Mouse (Mus musculus) lung, embryonic 15.5 days (tissue): ENCODE data around the gene Cfdp1. TPM values are rescaled to one million over a fixed set of nuclear protein-coding genes. Genes with fewer than 3 reads are reported as not detected.

Experiments
- ATAC-seq: fragments of 200-750 bp; cut with Nextera tagmentation; 2 replicates; pipeline ENCODE4 v1.8.0; 2017; ENCODE audit warnings: moderate number of reproducible peaks, borderline replicate concordance; ENCODE audit not compliant: low FRiP score, low TSS enrichment; ENCODE audit errors: extremely low read depth
- H3K27ac ChIP-seq: fragments of 300-500 bp; sonication (generic); 2 replicates; pipeline ENCODE4 v1.5.1; 2015; ENCODE audit warnings: moderate library complexity, mild to moderate bottlenecking, inconsistent platforms
- H3K27me3 ChIP-seq: fragments of 300-500 bp; sonication (generic); 2 replicates; pipeline ENCODE4 v1.6.1; 2015; ENCODE audit warnings: inconsistent platforms
- H3K36me3 ChIP-seq: fragments of 300-500 bp; sonication (generic); 2 replicates; pipeline ENCODE4 v1.6.1; 2015; ENCODE audit warnings: inconsistent platforms
- H3K4me1 ChIP-seq: fragments of 300-500 bp; sonication (generic); 2 replicates; pipeline ENCODE4 v1.6.1; 2015; ENCODE audit warnings: inconsistent platforms
- H3K4me2 ChIP-seq: fragments of 300-500 bp; sonication (generic); 2 replicates; pipeline ENCODE4 v1.6.1; 2015; ENCODE audit warnings: inconsistent platforms, mild to moderate bottlenecking, moderate library complexity
- H3K4me3 ChIP-seq: fragments of 300-500 bp; sonication (generic); 2 replicates; pipeline ENCODE4 v1.5.1; 2015; ENCODE audit warnings: mild to moderate bottlenecking, inconsistent platforms
- H3K9ac ChIP-seq: fragments of 300-500 bp; sonication (generic); 2 replicates; pipeline ENCODE4 v1.6.1; 2015; ENCODE audit warnings: inconsistent platforms
- H3K9me3 ChIP-seq: fragments of 300-500 bp; sonication (generic); 2 replicates; pipeline ENCODE4 v1.6.1; 2016; ENCODE audit warnings: inconsistent platforms
- WGBS: fragments of 180-500 bp; shearing (Covaris S2); methylation state at CpG from one replicate; pipeline ENCODE4 v1.1.7; 2015; 5-methylcytosine and 5-hydroxymethylcytosine counted together
- polyA plus RNA-seq: library from polyadenylated mRNA; unstranded; fragments of >200 nt; fragmentation: Nextera tagmentation; extraction: Ambion mirVana; gene quantifications from 2 replicates; pipeline ENCODE4 v1.2.1, GENCODE M21; 2015

Cfdp1 gene
- polyA plus RNA-seq, 1 experiment from 2014 or later = 203 TPM

DNA sequence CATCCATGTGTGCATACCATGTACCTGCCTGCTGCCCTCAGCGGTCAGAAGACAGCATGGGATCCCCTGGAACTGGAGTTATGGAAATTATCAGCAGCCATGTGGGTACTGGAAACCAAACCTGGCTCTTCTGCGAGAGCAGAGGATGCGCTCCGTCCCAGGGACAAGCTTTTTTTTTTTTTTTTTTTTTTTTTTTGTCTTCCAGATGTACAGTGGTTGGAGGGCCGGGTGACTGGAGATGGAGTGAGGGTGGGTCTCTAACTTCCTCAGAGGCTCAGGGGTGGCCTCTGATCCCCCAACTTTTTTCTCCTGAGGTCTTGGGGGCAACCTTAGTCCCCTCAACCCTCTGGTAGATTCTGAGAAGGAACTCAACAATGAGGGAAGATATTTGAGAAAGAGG is 109.0 kb downstream of the Cfdp1 start:
- H3K4me1 ChIP-seq = peaks cover 61% of the 10 kb centered on the region
- H3K36me3 ChIP-seq = no peaks in the 10 kb centered on the region
- peak overlapping the region; percentile 59 for H3K4me2 ChIP-seq
- H3K27me3 ChIP-seq = no peaks in the 10 kb centered on the region
- H3K27ac ChIP-seq = peak overlapping the region; percentile 84
- H3K4me3 ChIP-seq = peak overlapping the region; percentile 35; the same call in 1 of the 2 replicates
- H3K9ac ChIP-seq = 0 out of 2 replicates have a peak overlapping the region, but pooled peaks have one; percentile 31
- no peak for ATAC-seq
- no peaks in the 10 kb centered on the region for H3K9me3 ChIP-seq
- 45% methylated on average over 5 of the region's 5 CpGs for WGBS

DNA sequence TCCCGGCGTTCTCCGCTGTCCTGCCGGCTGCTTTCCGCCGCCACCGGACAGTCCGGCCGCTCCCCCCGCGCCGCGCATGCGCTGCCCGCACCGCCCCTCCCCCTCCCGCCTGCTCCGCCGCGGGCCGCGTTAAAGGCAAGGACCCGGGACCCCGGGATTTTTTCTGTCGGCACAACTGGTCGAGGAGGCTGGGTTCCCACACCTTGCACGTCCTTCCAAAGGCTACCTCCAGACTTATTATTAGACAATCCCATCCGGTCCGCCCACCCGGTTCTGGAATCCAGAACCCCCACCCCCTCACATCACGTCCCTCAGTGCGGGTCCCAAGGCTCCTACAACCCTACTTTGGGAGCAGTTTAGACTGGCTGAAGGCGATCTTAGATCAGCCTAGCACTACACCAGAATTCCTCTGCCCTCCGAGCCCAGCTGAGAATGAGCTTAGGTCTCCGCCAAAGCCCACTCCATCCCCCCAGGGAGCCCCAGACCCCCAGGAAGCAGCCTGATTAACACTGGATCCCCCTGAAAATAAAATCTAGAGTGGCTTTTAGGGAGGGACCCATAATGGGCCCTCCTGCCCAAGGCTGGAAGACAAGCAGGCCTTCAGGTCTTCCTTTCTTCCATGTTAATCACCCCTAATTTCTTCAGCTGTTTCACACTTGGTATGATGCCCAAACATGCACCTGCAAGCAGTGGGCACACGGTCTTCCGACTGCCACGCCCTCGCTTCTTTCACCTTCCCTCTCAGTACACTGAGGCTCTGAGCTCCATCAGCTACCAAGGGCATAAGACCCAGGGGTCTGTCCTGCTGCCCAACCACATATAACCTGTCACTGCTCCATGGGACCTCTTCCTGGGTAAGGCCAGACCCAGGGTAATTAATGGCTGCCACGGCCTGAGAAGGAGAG is 110.0 kb downstream of the Cfdp1 start, which contains the start of gene Bcar1:
Bcar1 (minus strand) TSS at position 18 of the 905 bp plus-strand sequence.
- ATAC-seq = peak; percentile 47
- no peaks in the 10 kb centered on the region for H3K27me3 ChIP-seq
- no peaks in the 10 kb centered on the region for H3K9me3 ChIP-seq
- 13% methylated on average over 34 of the region's 40 CpGs for WGBS
- H3K4me1 ChIP-seq = peaks cover 72% of the 10 kb centered on the region
- peak within 1 kb of the TSS; percentile 90 for H3K9ac ChIP-seq
- peak within 1 kb of the TSS; percentile 84 for H3K4me3 ChIP-seq
- H3K4me2 ChIP-seq = peak within 1 kb of the TSS; percentile 77
- peak within 1 kb of the TSS; percentile 77 for H3K27ac ChIP-seq
- H3K36me3 ChIP-seq = no peaks in the 10 kb centered on the region

- peak overlapping the region; percentile 77 for H3K4me2 ChIP-seq
- H3K9ac ChIP-seq = peak overlapping the region; percentile 90
- H3K27ac ChIP-seq = peak overlapping the region; percentile 77
- under 1% methylated on average over 44 of the region's 44 CpGs for WGBS
- H3K4me1 ChIP-seq = peaks cover 76% of the 10 kb centered on the region
- ATAC-seq = peak; percentile 12; the same call in 1 of the 2 replicates
- no peaks in the 10 kb centered on the region for H3K36me3 ChIP-seq
- peak overlapping the region; percentile 84 for H3K4me3 ChIP-seq
- H3K27me3 ChIP-seq = no peaks in the 10 kb centered on the region
- no peaks in the 10 kb centered on the region for H3K9me3 ChIP-seq
These were observed 110.8 kb downstream of the Cfdp1 start for GRCm38 (mm10) chr8:111743101-111743791.

DNA sequence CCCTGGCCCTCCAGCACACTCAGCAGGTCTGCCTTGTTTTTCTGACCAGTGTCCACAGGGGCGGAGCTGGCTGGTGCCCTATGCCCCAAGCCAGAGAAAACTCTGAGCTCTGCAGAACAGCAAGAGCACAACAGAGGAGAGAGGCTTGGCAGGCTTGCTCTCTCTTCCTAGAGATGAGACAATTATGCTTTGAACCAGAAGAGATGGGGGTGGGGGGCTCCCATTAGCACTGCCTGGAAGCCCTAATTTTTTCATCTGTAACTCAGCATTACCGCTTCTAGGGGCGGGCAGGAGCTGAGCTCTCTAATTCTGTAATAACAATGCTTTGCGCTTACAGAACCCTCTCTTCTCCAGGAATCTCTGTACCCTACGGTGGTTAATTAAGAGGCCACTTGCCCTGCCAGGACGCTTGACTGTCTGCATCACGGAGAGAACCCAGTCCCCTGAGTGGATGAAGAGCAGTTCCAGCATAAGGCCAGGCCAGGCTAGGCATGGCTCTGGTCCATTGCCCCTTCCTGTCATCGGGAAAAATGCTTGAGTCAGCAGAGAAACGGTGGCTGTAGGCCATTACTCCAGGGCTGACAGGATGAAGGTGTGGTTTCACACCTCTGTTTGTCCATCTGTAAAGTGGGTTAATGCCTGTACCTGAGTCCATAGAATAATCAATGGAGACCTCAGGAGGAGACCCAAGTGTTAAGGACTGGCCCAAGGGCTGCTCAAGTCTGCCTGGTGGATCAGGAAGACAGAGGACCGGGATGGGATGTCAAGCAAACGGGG is 111.6 kb downstream of the Cfdp1 start:
- ATAC-seq = no peak
- 19% methylated on average over 11 of the region's 11 CpGs for WGBS

DNA sequence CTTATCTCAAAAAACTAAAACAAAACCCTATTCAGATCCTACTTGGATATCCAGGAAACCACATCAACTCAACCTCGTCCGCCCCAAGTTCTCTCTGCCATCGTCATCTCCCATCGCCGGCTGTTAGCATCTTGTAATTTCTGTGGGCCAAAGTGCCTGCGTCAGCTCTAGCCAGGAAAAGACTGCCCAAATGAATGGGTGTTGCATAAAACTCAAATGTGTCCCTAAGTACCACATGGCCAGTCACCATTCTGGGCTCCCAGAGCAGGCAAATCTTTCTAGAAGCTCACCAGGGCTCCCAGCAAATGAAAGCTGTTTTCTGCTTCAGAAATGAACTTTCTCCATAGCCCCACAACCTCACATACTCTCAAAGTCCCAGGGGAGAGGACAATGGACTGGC is 112.5 kb downstream of the Cfdp1 start:
- Histone ChIP-seq H3K4me2 (peak overlapping the region; percentile 77), H3K4me1 (peaks cover 80% of the 10 kb centered on the region), H3K27me3 (no peaks in the 10 kb centered on the region), H3K9me3 (no peaks in the 10 kb centered on the region), H3K9ac (0 out of 2 replicates have a peak overlapping the region, but pooled peaks have one; percentile 26), H3K27ac (peak overlapping the region; percentile 77), H3K36me3 (no peaks in the 10 kb centered on the region), H3K4me3 (no peak overlapping the region)
- WGBS = 48% methylated on average over 6 of the region's 6 CpGs
- no peak for ATAC-seq

More for the DNA sequence above, 111.6 kb downstream of the Cfdp1 start:
- Histone ChIP-seq H3K4me2 (peak overlapping the region; percentile 77), H3K36me3 (no peaks in the 10 kb centered on the region), H3K27me3 (no peaks in the 10 kb centered on the region), H3K4me1 (peaks cover 77% of the 10 kb centered on the region), H3K9me3 (no peaks in the 10 kb centered on the region), H3K9ac (peak overlapping the region; percentile 90), H3K4me3 (peak overlapping the region; percentile 84), H3K27ac (peak overlapping the region; percentile 77)

DNA sequence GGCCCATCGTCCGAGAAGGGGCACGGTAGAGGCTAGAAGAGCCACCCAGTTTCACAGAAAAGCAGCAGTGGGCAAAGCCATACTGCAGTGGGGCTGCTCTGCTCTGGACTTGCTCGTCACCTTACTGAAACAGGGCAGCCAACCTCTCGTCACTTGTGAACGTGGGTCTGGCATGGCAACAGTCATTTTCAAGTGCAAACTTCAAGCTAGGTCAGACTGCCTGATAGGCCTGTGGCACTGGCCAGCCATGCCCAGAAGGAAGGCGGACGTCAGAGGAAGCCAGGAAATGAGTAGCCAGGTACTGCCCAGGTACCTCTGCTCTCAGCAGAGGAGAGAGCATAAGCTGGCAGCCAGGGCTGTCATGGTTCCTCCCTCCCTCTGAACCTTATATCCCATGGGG is 113.1 kb downstream of the Cfdp1 start:
- no peak for ATAC-seq
- Histone ChIP-seq H3K4me1 (peaks cover 80% of the 10 kb centered on the region), H3K4me2 (peak overlapping the region; percentile 77; the same call in 1 of the 2 replicates), H3K27ac (no peak overlapping the region), H3K4me3 (no peak overlapping the region), H3K27me3 (no peaks in the 10 kb centered on the region), H3K9ac (no peak overlapping the region), H3K36me3 (no peaks in the 10 kb centered on the region), H3K9me3 (no peaks in the 10 kb centered on the region)
- 66% methylated on average over 8 of the region's 8 CpGs for WGBS

DNA sequence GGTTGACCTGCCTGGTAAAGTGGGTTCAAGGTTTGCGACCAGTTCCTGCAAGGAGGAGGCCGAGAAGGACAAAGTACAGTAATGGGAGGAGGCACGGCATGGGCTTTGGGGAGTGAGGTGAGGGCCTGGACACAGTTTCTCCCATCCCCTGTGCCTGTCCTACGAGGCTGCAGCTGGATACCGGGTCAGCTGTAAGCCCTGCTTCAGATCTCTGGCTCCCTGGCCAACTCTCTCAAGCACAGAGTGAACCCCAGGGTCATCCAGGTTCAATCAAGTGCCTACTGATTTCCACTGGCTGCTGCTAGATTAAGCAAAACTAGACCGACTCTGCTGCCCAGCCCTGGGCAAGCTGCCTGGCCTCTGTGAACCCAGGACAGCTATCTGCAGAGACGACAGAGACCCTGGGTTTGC is 113.8 kb downstream of the Cfdp1 start:
- Histone ChIP-seq H3K27ac (no peak overlapping the region), H3K36me3 (no peaks in the 10 kb centered on the region), H3K4me2 (no peak overlapping the region), H3K4me3 (no peak overlapping the region), H3K9ac (no peak overlapping the region), H3K9me3 (no peaks in the 10 kb centered on the region), H3K4me1 (peaks cover 80% of the 10 kb centered on the region), H3K27me3 (no peaks in the 10 kb centered on the region)
- WGBS = 60% methylated on average over 7 of the region's 7 CpGs
- no peak for ATAC-seq

DNA sequence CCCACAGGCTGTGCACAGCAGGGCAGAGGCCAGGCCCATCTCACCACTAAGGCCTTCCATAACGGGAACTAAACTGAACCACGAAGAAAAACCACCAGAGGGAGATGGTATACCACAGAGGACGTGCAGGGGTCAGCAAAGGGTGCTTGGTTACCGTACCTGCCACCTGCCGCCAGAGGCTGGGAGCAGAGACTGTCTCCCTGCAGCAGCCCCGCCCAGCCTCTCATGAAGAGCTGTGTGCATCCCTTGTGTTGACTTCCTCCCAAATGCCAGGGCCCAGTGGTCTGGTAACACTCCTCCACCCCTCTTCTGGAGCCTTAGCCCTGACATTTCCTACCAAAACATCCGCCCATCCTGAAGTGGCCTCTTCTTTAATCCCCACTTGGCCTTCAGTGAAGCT is 114.5 kb downstream of the Cfdp1 start:
- no peaks in the 10 kb centered on the region for H3K27me3 ChIP-seq
- H3K9ac ChIP-seq = no peak overlapping the region
- H3K27ac ChIP-seq = peak overlapping the region; percentile 30; the same call in 1 of the 2 replicates
- peaks cover 81% of the 10 kb centered on the region for H3K4me1 ChIP-seq
- no peaks in the 10 kb centered on the region for H3K9me3 ChIP-seq
- peak overlapping the region; percentile 12; the same call in 1 of the 2 replicates for H3K4me2 ChIP-seq
- 40% methylated on average over 7 of the region's 7 CpGs for WGBS
- no peaks in the 10 kb centered on the region for H3K36me3 ChIP-seq
- no peak overlapping the region for H3K4me3 ChIP-seq
- no peak for ATAC-seq

GRCm38 (mm10) chr8:111738867-111739266 is 115.2 kb downstream of the Cfdp1 start:
- Histone ChIP-seq H3K4me1 (peaks cover 81% of the 10 kb centered on the region), H3K9ac (no peak overlapping the region), H3K4me3 (no peak overlapping the region), H3K27ac (no peak overlapping the region), H3K27me3 (no peaks in the 10 kb centered on the region), H3K4me2 (no peak overlapping the region), H3K36me3 (no peaks in the 10 kb centered on the region), H3K9me3 (no peaks in the 10 kb centered on the region)
- 49% methylated on average over 6 of the region's 6 CpGs for WGBS
- no peak for ATAC-seq

DNA sequence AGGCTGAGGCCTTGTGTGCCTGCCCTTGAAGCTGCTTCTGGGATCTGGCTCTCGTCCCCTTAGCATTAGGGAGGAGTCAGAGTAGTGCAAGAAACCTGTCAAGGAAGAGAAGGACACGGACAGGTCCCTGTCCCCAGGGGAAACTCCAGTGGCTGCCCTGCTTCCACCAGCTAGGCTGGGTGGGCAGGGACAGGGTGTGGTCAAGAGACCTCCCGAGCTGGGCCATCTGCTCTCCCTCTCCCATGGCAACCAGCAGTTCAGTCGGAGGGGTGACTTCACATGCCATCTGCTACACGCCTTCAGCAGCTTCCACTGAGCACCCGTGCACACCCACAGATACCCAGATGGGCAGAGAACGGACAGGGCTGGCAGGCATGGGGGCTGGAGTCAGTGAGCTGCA is 117.8 kb downstream of the Cfdp1 start:
- peak overlapping the region; percentile 90 for H3K27ac ChIP-seq
- H3K4me1 ChIP-seq = peaks cover 83% of the 10 kb centered on the region
- 0 out of 2 replicates have a peak overlapping the region, but pooled peaks have one; percentile 12 for H3K4me2 ChIP-seq
- H3K27me3 ChIP-seq = no peaks in the 10 kb centered on the region
- no peak overlapping the region for H3K9ac ChIP-seq
- 34% methylated on average over 7 of the region's 7 CpGs for WGBS
- no peak overlapping the region for H3K4me3 ChIP-seq
- H3K36me3 ChIP-seq = no peaks in the 10 kb centered on the region
- H3K9me3 ChIP-seq = no peaks in the 10 kb centered on the region
- ATAC-seq = no peak

GRCm38 (mm10) chr8:111735791-111736190 is 118.3 kb downstream of the Cfdp1 start:
- Histone ChIP-seq H3K4me2 (peak overlapping the region; percentile 12; the same call in 1 of the 2 replicates), H3K36me3 (no peaks in the 10 kb centered on the region), H3K4me1 (peaks cover 83% of the 10 kb centered on the region), H3K9ac (no peak overlapping the region), H3K27ac (peak overlapping the region; percentile 90), H3K9me3 (no peaks in the 10 kb centered on the region), H3K4me3 (no peak overlapping the region), H3K27me3 (no peaks in the 10 kb centered on the region)
- WGBS = 54% methylated on average over 4 of the region's 4 CpGs
- ATAC-seq = no peak
